Mouse (Mus musculus): ENCODE measurements around the gene Adam8. TPM values are rescaled to one million over a fixed set of nuclear protein-coding genes. Genes with fewer than 3 reads are reported as not detected.

The Adam8 gene
- polyA plus RNA-seq, 1 experiment from 2014 or later, result 1.3 TPM

DNA sequence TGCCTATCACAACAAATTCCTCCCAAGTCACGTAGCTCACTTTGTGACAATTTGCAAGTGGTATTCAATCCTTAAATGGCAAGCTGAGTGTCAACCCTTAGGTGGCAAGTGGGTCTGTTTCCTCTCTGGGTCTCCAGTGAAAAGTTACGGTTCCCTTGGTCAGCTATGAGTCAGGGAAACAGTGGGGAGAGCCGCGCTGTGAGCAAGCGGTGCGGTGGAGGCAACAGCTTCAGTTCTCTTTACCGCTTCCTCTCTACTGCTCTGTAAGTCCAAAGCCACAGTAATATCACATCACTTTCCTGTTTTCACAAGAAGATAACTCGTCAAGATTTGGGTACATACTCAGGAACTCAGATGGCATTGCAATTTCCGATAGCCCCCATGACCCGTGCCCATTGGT lies 18.1 kb downstream of the Adam8 start:
- no peak overlapping the region for H3K4me3 ChIP-seq (replicated peaks)
- 84% methylated on average over 10 of the region's 10 CpGs for WGBS
- ATAC-seq, result no peak

DNA sequence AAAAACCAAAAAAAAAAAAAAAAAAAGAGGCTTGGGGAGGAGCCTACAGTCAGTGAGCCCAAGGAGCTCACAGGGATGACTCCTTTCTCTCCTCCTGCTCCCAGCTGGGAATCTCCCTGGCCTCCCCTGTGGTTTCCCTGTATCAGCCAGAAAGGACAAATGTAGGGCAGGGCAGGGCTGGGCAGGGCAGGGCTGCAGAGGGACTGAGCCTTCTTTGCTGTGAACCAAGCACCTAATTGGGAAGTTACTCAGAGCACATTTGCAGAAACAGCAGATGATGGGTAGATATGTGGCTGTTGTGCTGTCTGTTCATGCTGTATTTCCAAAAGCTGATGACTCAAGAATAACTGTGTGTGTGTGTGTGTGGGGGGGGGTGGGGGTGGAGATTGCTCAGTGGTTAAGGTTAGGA lies 19.4 kb downstream of the Adam8 start:
- no peak for ATAC-seq
- Histone ChIP-seq H3K4me2 (replicated peaks) (no peak overlapping the region), H3K27ac (no peak overlapping the region), H3K36me3 (no peaks in the 10 kb centered on the region), H3K9me3 (no peaks in the 10 kb centered on the region), H3K4me3 (replicated peaks) (no peak overlapping the region), H3K4me1 (replicated peaks) (no peaks in the 10 kb centered on the region), H3K9ac (no peak overlapping the region), H3K27me3 (replicated peaks) (no peaks in the 10 kb centered on the region)

More for the DNA sequence above, 18.1 kb downstream of the Adam8 start:
- Histone ChIP-seq H3K27ac (no peak overlapping the region), H3K27me3 (replicated peaks) (no peaks in the 10 kb centered on the region), H3K36me3 (no peaks in the 10 kb centered on the region), H3K4me2 (replicated peaks) (no peak overlapping the region), H3K4me1 (replicated peaks) (peaks cover 8% of the 10 kb centered on the region), H3K9ac (no peak overlapping the region), H3K9me3 (no peaks in the 10 kb centered on the region)

DNA sequence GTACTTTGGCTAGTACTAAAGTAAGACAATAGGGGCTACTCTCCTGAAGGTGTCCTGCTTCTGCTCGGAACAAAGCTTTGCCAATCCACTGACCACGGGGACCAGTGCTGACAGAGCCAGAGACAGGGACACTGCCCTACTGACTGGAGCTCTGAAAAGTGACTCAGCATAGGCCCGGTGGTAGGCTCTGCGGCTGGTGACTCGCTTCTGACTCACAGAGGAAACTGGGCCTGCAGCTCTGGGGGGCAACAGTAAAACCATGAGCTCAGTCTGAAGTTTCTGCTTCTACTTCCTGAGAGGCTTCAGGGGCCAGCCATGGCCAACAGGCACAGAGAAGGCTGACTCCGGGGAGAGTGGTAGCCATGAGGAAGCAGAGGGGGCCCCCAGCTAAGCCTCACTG lies 20.9 kb downstream of the Adam8 start:
- Histone ChIP-seq H3K9ac (no peak overlapping the region), H3K36me3 (no peaks in the 10 kb centered on the region), H3K9me3 (no peaks in the 10 kb centered on the region), H3K27ac (no peak overlapping the region), H3K4me1 (replicated peaks) (no peaks in the 10 kb centered on the region), H3K4me3 (replicated peaks) (no peak overlapping the region), H3K27me3 (replicated peaks) (0 out of 2 replicates have a peak, but pooled peaks cover 4% of the 10 kb centered on the region), H3K4me2 (replicated peaks) (no peak overlapping the region)
- WGBS, result 67% methylated on average over 6 of the region's 6 CpGs
- no peak for ATAC-seq

DNA sequence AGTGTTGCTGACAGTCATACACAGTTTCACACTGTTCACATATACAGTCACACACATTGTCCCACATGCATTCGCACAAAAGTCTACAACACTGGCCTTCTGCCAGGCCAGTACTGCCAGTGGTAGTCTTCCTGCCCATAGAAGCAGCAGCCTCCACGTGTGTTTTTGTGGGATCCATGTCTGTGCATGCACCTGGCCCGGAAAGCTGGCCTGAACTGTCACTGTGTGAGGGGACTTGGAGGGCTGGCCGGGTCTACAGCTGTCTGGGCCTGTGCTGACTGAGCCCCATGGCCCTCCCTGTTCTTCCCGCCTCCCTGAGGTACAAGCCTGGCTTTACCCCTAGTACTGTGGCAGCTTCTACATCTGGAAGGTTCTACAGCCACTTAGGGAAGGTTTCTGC lies 21.4 kb downstream of the Adam8 start:
- Histone ChIP-seq H3K9me3 (no peaks in the 10 kb centered on the region), H3K4me3 (replicated peaks) (no peak overlapping the region), H3K36me3 (no peaks in the 10 kb centered on the region), H3K27ac (no peak overlapping the region), H3K4me1 (replicated peaks) (no peaks in the 10 kb centered on the region), H3K27me3 (replicated peaks) (0 out of 2 replicates have a peak, but pooled peaks cover 4% of the 10 kb centered on the region), H3K4me2 (replicated peaks) (no peak overlapping the region), H3K9ac (no peak overlapping the region)
- no peak for ATAC-seq
- WGBS, result 78% methylated on average over 5 of the region's 5 CpGs

DNA sequence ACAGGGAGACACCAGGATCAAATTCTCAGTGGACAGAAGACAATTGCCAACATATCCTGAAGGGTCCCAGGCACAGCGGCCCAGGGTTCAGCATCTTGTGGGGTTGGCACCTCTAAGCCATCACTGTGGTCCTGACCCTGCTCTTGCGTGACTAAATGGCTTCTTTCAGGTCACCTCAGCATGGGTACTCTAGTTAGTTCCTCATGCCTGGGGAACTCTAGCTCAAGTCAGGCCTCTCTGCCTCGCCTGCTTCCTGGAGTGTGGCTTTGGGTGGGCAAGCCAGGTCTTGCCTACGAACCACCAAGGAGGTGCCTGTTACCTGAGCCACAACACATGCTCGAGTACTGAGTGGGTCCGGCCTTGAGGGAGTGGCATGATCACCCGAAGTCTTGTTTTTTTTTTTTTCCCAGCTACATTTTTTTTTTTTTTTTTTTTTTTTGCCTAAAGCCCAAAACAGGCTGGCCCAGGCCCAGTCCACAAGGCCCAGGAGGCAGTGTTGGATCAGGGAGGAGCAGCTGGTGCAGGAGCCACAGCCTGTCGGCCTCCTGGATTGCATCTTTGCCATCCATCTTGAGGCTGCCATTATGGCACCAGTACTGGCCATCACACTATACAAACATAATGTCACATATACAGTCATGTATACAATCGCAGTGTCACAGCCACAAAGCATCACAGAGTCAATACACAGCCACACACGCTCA lies 22.0 kb downstream of the Adam8 start:
- Histone ChIP-seq H3K9me3 (no peaks in the 10 kb centered on the region), H3K27me3 (replicated peaks) (0 out of 2 replicates have a peak, but pooled peaks cover 4% of the 10 kb centered on the region), H3K9ac (no peak overlapping the region), H3K27ac (no peak overlapping the region), H3K4me1 (replicated peaks) (no peaks in the 10 kb centered on the region), H3K4me2 (replicated peaks) (no peak overlapping the region), H3K36me3 (no peaks in the 10 kb centered on the region), H3K4me3 (replicated peaks) (no peak overlapping the region)
- 82% methylated on average over 10 of the region's 10 CpGs for WGBS
- ATAC-seq, result no peak

GRCm38 (mm10) chr7:139969348-139970130 lies 22.8 kb downstream of the Adam8 start:
- Histone ChIP-seq H3K9ac (no peak overlapping the region), H3K36me3 (no peaks in the 10 kb centered on the region), H3K9me3 (no peaks in the 10 kb centered on the region), H3K4me1 (replicated peaks) (no peaks in the 10 kb centered on the region), H3K27me3 (replicated peaks) (0 out of 2 replicates have a peak, but pooled peaks cover 4% of the 10 kb centered on the region), H3K27ac (no peak overlapping the region), H3K4me2 (replicated peaks) (no peak overlapping the region), H3K4me3 (replicated peaks) (no peak overlapping the region)
- no peak for ATAC-seq
- 46% methylated on average over 9 of the region's 10 CpGs for WGBS

- Histone ChIP-seq H3K9ac (no peak overlapping the region), H3K4me1 (replicated peaks) (no peaks in the 10 kb centered on the region), H3K36me3 (no peaks in the 10 kb centered on the region), H3K4me2 (replicated peaks) (no peak overlapping the region), H3K9me3 (no peaks in the 10 kb centered on the region), H3K27me3 (replicated peaks) (0 out of 2 replicates have a peak, but pooled peaks cover 4% of the 10 kb centered on the region), H3K27ac (no peak overlapping the region), H3K4me3 (replicated peaks) (no peak overlapping the region)
- no peak for ATAC-seq
- 49% methylated on average over 5 of the region's 5 CpGs for WGBS
Observed at GRCm38 (mm10) chr7:139968428-139968827, 23.9 kb downstream of the Adam8 start.

DNA sequence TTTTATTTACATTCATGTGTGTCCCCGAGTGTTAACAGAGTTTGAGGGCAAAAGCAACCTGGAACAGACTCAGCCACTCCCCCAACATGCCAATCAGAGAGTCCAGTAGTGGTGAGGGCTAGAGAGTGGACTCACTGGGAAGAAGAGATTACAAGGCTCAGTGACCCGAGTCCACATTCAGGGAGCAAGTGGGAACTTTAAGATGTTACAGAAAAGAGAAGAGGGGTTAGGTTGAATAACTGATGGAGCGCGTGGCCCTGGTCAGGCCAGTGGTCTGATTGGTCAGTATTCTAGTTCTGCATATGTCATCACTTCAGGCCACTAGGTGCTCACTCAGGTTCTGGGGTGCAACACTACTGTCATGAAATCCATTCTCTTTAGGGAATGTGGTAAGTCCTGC lies 25.2 kb downstream of the Adam8 start:
- WGBS, result 26% methylated on average over 4 of the region's 4 CpGs
- no peak for ATAC-seq
- Histone ChIP-seq H3K4me3 (replicated peaks) (no peak overlapping the region), H3K4me2 (replicated peaks) (no peak overlapping the region), H3K27me3 (replicated peaks) (0 out of 2 replicates have a peak, but pooled peaks cover 5% of the 10 kb centered on the region), H3K27ac (no peak overlapping the region), H3K9ac (no peak overlapping the region), H3K9me3 (no peaks in the 10 kb centered on the region), H3K36me3 (no peaks in the 10 kb centered on the region), H3K4me1 (replicated peaks) (no peaks in the 10 kb centered on the region)

DNA sequence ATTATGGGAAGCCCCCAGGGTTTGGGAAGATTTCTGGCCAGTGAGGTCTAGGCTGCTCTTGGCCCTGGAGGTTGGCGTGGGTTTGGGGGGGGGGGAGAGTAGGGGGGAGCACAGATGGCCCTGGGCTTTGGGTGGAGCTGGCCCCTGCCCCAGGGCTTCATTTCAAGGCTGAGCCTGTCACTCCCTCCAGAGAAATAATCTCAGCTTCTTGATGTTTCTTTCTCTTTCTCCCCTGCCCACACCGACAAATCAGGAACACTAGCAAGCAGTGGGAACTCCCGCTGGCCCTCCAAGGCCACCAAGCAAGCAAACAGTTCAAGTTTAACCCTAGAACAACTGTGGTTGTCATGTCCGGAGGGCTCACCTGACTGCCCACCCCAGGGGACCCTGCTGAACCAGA lies 28.5 kb downstream of the Adam8 start:
- WGBS, result 58% methylated on average over 4 of the region's 4 CpGs

DNA sequence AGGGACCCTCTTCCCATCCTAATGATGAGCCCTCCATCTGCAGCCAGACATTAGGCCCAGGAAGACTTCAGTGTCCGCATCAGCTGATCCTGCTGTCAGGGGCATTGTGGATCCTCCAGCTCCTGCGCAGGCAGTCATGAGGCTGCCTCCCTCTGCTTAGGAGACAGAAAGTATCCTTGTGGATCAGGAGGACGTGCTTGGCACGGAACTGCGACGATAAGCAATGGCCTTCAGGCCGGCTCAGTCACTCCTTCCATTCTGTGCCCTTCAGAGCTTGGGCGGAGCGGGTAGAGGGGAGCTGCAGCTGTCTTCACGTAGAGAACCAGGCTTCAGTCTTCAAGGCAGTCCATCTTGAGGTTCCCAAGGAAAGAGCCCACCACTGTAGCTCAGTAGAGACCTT lies 31.2 kb downstream of the Adam8 start:
- no peak overlapping the region for H3K27ac ChIP-seq
- no peak overlapping the region for H3K4me2 ChIP-seq (replicated peaks)
- 85% methylated on average over 10 of the region's 10 CpGs for WGBS

More for the DNA sequence above, 28.5 kb downstream of the Adam8 start:
- no peak for ATAC-seq
- H3K27me3 ChIP-seq (replicated peaks), result peaks cover 7% of the 10 kb centered on the region; the same call in 1 of the 2 replicates
- H3K9me3 ChIP-seq, result no peaks in the 10 kb centered on the region
- H3K4me2 ChIP-seq (replicated peaks), result no peak overlapping the region
- no peaks in the 10 kb centered on the region for H3K36me3 ChIP-seq
- no peak overlapping the region for H3K4me3 ChIP-seq (replicated peaks)
- no peak overlapping the region for H3K9ac ChIP-seq
- no peak overlapping the region for H3K27ac ChIP-seq
- H3K4me1 ChIP-seq (replicated peaks), result no peaks in the 10 kb centered on the region

DNA sequence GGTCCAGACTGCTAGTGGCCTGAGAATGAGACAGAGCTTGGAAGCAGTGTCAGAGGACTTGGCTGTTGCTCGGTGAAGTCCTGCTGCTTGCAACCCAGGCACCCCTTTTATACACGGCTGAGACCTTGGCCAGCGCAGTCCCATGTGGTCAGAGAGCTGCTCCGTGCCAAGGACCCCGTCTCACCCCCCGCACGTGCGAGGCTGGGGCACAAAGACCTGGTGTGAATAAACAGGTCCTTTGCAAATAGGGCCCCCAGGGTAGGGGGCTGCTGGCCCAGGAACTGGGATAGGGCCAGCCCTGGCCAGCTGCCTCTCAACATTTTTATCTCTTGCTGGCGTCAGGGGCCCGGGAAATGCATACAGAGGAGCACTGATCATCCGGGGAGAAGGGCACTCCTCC lies 34.4 kb downstream of the Adam8 start:
- Histone ChIP-seq H3K4me3 (replicated peaks) (no peak overlapping the region), H3K27ac (no peak overlapping the region), H3K4me2 (replicated peaks) (no peak overlapping the region), H3K36me3 (no peaks in the 10 kb centered on the region), H3K27me3 (replicated peaks) (peaks cover 3% of the 10 kb centered on the region; the same call in 1 of the 2 replicates), H3K4me1 (replicated peaks) (no peaks in the 10 kb centered on the region), H3K9me3 (no peaks in the 10 kb centered on the region), H3K9ac (no peak overlapping the region)
- ATAC-seq, result no peak
- WGBS, result 17% methylated on average over 11 of the region's 11 CpGs

More for the DNA sequence above, 31.2 kb downstream of the Adam8 start:
- no peaks in the 10 kb centered on the region for H3K4me1 ChIP-seq (replicated peaks)
- ATAC-seq, result no peak
- H3K36me3 ChIP-seq, result no peaks in the 10 kb centered on the region
- H3K27me3 ChIP-seq (replicated peaks), result peaks cover 3% of the 10 kb centered on the region; the same call in 1 of the 2 replicates
- no peaks in the 10 kb centered on the region for H3K9me3 ChIP-seq
- no peak overlapping the region for H3K4me3 ChIP-seq (replicated peaks)
- H3K9ac ChIP-seq, result no peak overlapping the region

GRCm38 (mm10) chr7:139957437-139957836 lies 34.9 kb downstream of the Adam8 start:
- Histone ChIP-seq H3K36me3 (no peaks in the 10 kb centered on the region), H3K4me1 (replicated peaks) (no peaks in the 10 kb centered on the region), H3K27me3 (replicated peaks) (peaks cover 3% of the 10 kb centered on the region; the same call in 1 of the 2 replicates), H3K27ac (no peak overlapping the region), H3K9me3 (no peaks in the 10 kb centered on the region), H3K4me2 (replicated peaks) (no peak overlapping the region), H3K9ac (no peak overlapping the region), H3K4me3 (replicated peaks) (no peak overlapping the region)
- no peak for ATAC-seq
- WGBS, result 56% methylated on average over 11 of the region's 11 CpGs
